Mouse (Mus musculus): ENCODE data around the gene Tspo2. TPM values are rescaled to one million over a fixed set of nuclear protein-coding genes. Genes with fewer than 3 reads are reported as not detected.

The Tspo2 gene
- 2.6 and 3.2 TPM in 2 replicates for polyA plus RNA-seq (2015; fragmentation: Nextera tagmentation; extraction: Ambion mirVana)

DNA sequence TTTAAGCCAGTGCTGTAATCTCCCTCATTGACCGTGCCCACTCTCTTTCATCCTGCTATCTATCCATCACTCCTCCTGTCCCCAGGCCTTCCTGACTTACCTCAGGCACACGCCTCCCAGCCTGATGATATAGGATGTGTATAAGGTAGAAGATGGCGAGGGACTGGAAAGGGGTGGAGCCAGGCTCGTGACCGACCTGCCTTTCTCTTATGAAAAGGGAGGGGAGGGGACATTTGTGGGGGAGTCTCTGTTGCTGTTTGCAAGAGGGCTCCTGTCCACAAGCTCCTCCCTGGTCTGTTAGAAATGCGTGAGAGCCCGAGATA is at the start of gene Tspo2:
Tspo2 (minus strand) TSS at position 170 of the 323 bp plus-strand sequence.
- Histone ChIP-seq H3K27me3 (ENCODE audit: control insufficient read depth, insufficient read depth, low read depth, low read length) (no peaks in the 10 kb centered on the region), H3K9me3 (ENCODE audit: control insufficient read depth, low read length) (no peaks in the 10 kb centered on the region), H3K36me3 (ENCODE audit: control insufficient read depth, insufficient read depth, low read length) (no peaks in the 10 kb centered on the region), H3K4me1 (replicated peaks; ENCODE audit: control insufficient read depth, insufficient read depth, low read length) (no peaks in the 10 kb centered on the region), H3K27ac (ENCODE audit: low read length) (no peak within 1 kb of the TSS), H3K9ac (ENCODE audit: low read length) (no peak within 1 kb of the TSS), H3K4me2 (ENCODE audit: low read depth, low read length) (no peak within 1 kb of the TSS), H3K4me3 (ENCODE audit: low read length) (no peak within 1 kb of the TSS)
- WGBS: 43% methylated on average over 7 of the region's 7 CpGs
- ATAC-seq (ENCODE audit: low read depth): no peak

DNA sequence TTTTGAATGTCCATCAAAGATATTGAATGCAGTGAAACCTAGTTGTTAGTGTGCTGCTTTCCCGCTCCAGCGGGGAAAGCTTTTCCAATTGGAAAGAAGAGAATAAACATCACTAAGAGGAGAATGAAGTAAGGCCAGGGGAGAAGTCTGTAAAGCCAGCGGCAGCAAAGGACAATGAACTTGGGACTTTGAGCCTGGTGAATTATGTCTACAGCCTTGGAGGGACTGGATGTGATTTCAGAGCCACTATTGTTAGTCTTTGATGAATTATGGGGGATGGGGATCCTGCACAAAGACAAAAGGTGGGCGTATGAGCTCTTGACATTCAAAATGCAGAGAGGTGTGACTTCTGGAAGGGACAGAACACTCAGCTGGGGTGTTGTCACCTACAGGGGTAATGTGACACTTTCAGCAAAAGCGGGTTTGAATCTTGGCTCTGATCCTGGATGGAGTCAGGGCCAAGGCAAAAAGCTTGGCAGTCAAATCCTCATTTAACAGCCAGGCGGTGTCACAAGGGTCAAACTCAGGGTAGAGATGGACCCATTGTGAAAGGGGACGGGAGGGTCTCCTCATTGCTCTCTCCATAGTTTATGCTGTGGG is 49.6 kb upstream of the Tspo2 start:
- no peaks in the 10 kb centered on the region for H3K9me3 ChIP-seq (ENCODE audit: control insufficient read depth, low read length)
- no peak for ATAC-seq (ENCODE audit: low read depth)

DNA sequence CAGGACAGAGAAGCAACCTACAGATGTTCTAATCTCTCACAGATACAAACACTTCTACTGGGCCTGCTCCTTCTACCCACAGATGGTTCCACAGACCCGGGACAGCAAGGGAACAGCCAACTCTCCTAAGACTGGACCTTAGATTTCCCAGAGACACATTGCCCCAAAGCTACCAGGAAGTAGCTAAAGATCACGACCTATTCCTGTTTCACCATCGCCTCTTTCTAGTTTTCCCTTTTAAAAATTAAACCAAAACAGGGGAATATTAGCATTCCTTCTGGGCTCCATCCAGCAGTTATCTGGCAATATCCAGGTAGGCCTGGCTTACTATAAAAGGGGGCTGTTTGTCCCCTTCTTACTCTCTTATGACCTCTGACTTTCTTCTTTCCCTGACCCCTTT is 46.7 kb upstream of the Tspo2 start:
- H3K27ac ChIP-seq (ENCODE audit: low read length): no peak overlapping the region
- 60% methylated on average over 3 of the region's 3 CpGs for WGBS
- H3K4me2 ChIP-seq (ENCODE audit: low read depth, low read length): no peak overlapping the region
- no peak overlapping the region for H3K4me3 ChIP-seq (ENCODE audit: low read length)
- H3K9ac ChIP-seq (ENCODE audit: low read length): no peak overlapping the region
- no peaks in the 10 kb centered on the region for H3K27me3 ChIP-seq (ENCODE audit: control insufficient read depth, insufficient read depth, low read depth, low read length)
- no peaks in the 10 kb centered on the region for H3K36me3 ChIP-seq (ENCODE audit: control insufficient read depth, insufficient read depth, low read length)
- no peaks in the 10 kb centered on the region for H3K4me1 ChIP-seq (replicated peaks; ENCODE audit: control insufficient read depth, insufficient read depth, low read length)
- ATAC-seq (ENCODE audit: low read depth): no peak
- H3K9me3 ChIP-seq (ENCODE audit: control insufficient read depth, low read length): no peaks in the 10 kb centered on the region

More for the DNA sequence above, 49.6 kb upstream of the Tspo2 start:
- WGBS: 74% methylated on average over 7 of the region's 7 CpGs
- H3K9ac ChIP-seq (ENCODE audit: low read length): no peak overlapping the region
- H3K27ac ChIP-seq (ENCODE audit: low read length): no peak overlapping the region
- no peak overlapping the region for H3K4me3 ChIP-seq (ENCODE audit: low read length)
- no peak overlapping the region for H3K4me2 ChIP-seq (ENCODE audit: low read depth, low read length)
- no peaks in the 10 kb centered on the region for H3K27me3 ChIP-seq (ENCODE audit: control insufficient read depth, insufficient read depth, low read depth, low read length)
- H3K4me1 ChIP-seq (replicated peaks; ENCODE audit: control insufficient read depth, insufficient read depth, low read length): no peaks in the 10 kb centered on the region
- H3K36me3 ChIP-seq (ENCODE audit: control insufficient read depth, insufficient read depth, low read length): no peaks in the 10 kb centered on the region

DNA sequence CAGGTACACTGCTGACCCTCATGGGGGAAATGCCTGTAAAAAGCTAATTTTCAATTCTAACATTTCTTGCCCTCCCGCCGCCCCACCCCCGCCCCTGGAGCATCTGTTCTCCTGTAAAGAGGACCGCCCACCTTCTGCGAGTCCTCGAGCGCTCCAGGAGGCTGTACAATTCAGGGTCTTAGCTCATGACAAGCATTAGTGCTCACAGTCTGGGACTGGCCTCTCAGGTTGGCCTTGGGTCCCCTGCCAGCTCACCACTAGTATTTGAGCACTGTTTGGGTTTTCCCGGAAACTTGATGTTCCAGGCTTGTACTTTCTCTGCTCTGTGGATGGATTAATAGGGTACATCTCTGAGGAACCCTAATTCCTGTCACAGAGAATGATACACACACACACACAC is 42.7 kb upstream of the Tspo2 start:
- Histone ChIP-seq H3K36me3 (ENCODE audit: control insufficient read depth, insufficient read depth, low read length) (no peaks in the 10 kb centered on the region), H3K9me3 (ENCODE audit: control insufficient read depth, low read length) (no peaks in the 10 kb centered on the region), H3K4me1 (replicated peaks; ENCODE audit: control insufficient read depth, insufficient read depth, low read length) (no peaks in the 10 kb centered on the region), H3K4me3 (ENCODE audit: low read length) (no peak overlapping the region), H3K4me2 (ENCODE audit: low read depth, low read length) (no peak overlapping the region), H3K9ac (ENCODE audit: low read length) (no peak overlapping the region), H3K27ac (ENCODE audit: low read length) (no peak overlapping the region), H3K27me3 (ENCODE audit: control insufficient read depth, insufficient read depth, low read depth, low read length) (no peaks in the 10 kb centered on the region)
- 54% methylated on average over 8 of the region's 8 CpGs for WGBS
- no peak for ATAC-seq (ENCODE audit: low read depth)

DNA sequence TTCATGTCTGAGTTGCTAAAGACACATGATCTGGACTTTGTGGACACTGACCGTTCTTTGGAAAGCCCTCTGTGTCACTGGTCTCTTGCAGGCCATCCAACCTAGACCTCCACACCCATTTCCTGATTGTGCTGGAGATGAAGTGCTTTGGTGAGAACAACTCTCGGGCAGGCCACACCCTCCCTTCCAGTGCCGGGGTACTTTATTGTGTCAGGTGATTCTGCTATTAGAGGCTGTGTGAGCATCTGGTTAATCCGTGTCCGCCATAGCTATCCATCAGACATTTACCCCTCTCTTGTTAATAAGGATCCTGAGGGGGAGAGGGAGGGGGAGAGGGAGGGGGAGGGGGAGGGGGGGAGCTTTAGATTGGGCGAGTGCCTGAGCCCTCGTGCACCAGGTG is 42.3 kb upstream of the Tspo2 start:
- Histone ChIP-seq H3K27ac (ENCODE audit: low read length) (no peak overlapping the region), H3K27me3 (ENCODE audit: control insufficient read depth, insufficient read depth, low read depth, low read length) (no peaks in the 10 kb centered on the region), H3K4me1 (replicated peaks; ENCODE audit: control insufficient read depth, insufficient read depth, low read length) (no peaks in the 10 kb centered on the region), H3K4me2 (ENCODE audit: low read depth, low read length) (no peak overlapping the region), H3K36me3 (ENCODE audit: control insufficient read depth, insufficient read depth, low read length) (no peaks in the 10 kb centered on the region), H3K9ac (ENCODE audit: low read length) (no peak overlapping the region), H3K9me3 (ENCODE audit: control insufficient read depth, low read length) (no peaks in the 10 kb centered on the region), H3K4me3 (ENCODE audit: low read length) (no peak overlapping the region)
- no peak for ATAC-seq (ENCODE audit: low read depth)
- 49% methylated on average over 7 of the region's 7 CpGs for WGBS

DNA sequence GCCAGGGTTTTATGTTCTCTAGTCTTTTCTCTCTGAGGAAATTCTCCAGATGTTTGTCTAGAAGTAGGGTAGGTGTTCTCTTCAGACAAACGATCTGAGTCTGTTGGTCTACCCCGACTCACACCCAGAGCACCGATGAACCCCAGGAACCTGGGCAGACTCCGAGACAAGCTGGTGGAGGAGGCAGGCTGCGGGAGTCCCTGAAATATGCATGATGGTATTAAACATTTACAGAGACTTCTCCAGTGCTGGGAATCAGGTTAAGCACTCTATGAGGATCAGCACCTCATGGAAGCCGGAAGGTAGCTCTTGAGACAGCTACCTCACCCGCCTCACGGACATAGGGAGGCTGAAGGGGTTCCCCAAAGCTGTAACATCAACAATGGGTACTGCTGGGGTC is 41.3 kb upstream of the Tspo2 start:
- H3K4me1 ChIP-seq (replicated peaks; ENCODE audit: control insufficient read depth, insufficient read depth, low read length): no peaks in the 10 kb centered on the region
- no peak overlapping the region for H3K4me2 ChIP-seq (ENCODE audit: low read depth, low read length)
- no peak overlapping the region for H3K4me3 ChIP-seq (ENCODE audit: low read length)
- H3K36me3 ChIP-seq (ENCODE audit: control insufficient read depth, insufficient read depth, low read length): no peaks in the 10 kb centered on the region
- H3K27ac ChIP-seq (ENCODE audit: low read length): no peak overlapping the region
- H3K27me3 ChIP-seq (ENCODE audit: control insufficient read depth, insufficient read depth, low read depth, low read length): no peaks in the 10 kb centered on the region
- WGBS: 83% methylated on average over 8 of the region's 8 CpGs
- no peaks in the 10 kb centered on the region for H3K9me3 ChIP-seq (ENCODE audit: control insufficient read depth, low read length)
- ATAC-seq (ENCODE audit: low read depth): no peak
- H3K9ac ChIP-seq (ENCODE audit: low read length): no peak overlapping the region

DNA sequence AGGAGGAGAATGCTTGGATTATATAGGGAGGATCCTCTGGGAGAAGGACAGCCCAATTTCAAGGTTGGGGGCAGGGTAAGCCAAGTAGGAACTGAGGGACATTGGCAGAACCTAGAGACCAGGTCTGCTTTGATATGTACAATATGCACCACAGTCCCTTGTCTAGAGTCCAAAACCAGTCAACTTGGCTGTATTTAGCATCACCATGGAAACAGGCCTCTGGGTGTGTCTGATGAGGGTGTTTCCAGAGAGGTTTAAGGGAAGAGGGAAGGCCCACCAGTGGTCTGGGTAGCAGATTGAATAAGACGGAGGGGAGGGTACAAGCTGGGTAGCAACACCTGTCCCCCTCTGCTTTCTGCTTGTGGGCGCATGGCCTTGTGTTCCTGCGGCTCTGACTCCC is 38.1 kb upstream of the Tspo2 start:
- Histone ChIP-seq H3K36me3 (ENCODE audit: control insufficient read depth, insufficient read depth, low read length) (no peaks in the 10 kb centered on the region), H3K4me3 (ENCODE audit: low read length) (no peak overlapping the region), H3K27me3 (ENCODE audit: control insufficient read depth, insufficient read depth, low read depth, low read length) (no peaks in the 10 kb centered on the region), H3K4me1 (replicated peaks; ENCODE audit: control insufficient read depth, insufficient read depth, low read length) (no peaks in the 10 kb centered on the region), H3K27ac (ENCODE audit: low read length) (no peak overlapping the region), H3K9ac (ENCODE audit: low read length) (no peak overlapping the region), H3K4me2 (ENCODE audit: low read depth, low read length) (no peak overlapping the region), H3K9me3 (ENCODE audit: control insufficient read depth, low read length) (no peaks in the 10 kb centered on the region)
- WGBS: 84% methylated on average over 3 of the region's 3 CpGs
- ATAC-seq (ENCODE audit: low read depth): no peak

DNA sequence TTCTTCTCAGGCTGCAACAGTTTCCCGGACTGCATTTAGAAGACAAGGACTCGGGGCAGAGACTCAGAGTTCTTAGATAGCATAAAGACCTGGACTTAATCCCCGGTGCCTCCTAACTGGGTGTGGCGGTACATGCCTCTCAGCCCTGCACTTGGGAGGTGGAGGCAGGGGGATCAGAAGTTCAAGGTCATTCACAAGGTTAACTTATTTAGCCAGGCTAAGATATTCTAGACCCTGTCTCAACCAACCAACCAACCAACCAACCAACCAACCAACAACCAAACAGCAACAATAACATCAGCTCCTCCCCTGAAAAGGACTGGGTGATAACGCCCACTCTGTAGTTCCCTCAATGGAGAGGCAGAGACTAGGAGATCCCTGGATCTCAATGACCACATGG is 32.9 kb upstream of the Tspo2 start:
- Histone ChIP-seq H3K27me3 (ENCODE audit: control insufficient read depth, insufficient read depth, low read depth, low read length) (no peaks in the 10 kb centered on the region), H3K9me3 (ENCODE audit: control insufficient read depth, low read length) (no peaks in the 10 kb centered on the region), H3K36me3 (ENCODE audit: control insufficient read depth, insufficient read depth, low read length) (no peaks in the 10 kb centered on the region), H3K4me1 (replicated peaks; ENCODE audit: control insufficient read depth, insufficient read depth, low read length) (no peaks in the 10 kb centered on the region), H3K4me2 (ENCODE audit: low read depth, low read length) (no peak overlapping the region), H3K9ac (ENCODE audit: low read length) (no peak overlapping the region), H3K4me3 (ENCODE audit: low read length) (no peak overlapping the region), H3K27ac (ENCODE audit: low read length) (no peak overlapping the region)
- ATAC-seq (ENCODE audit: low read depth): no peak
- WGBS: 92% methylated on average over 5 of the region's 5 CpGs

DNA sequence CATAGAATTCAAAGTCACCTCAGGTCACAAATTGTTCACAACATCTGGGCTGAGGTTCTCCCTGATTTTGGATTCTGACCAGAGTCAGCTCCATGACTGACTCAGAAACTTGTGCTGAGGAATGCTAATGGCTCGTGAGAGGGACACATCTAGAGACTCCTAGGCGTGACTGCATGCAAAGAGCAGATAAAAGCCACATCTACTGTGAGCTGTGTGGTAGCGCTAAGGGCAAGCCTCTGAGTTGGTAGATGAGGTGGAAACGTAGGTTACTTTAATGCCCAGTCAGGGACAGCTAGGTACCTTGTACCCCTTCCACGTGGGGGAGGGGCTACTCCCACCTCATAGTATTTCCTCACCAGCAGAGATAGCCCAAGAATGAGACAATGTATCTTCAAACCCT is 32.4 kb upstream of the Tspo2 start:
- H3K27ac ChIP-seq (ENCODE audit: low read length): no peak overlapping the region
- ATAC-seq (ENCODE audit: low read depth): no peak
- H3K9ac ChIP-seq (ENCODE audit: low read length): no peak overlapping the region
- H3K4me3 ChIP-seq (ENCODE audit: low read length): no peak overlapping the region
- WGBS: 69% methylated on average over 5 of the region's 5 CpGs
- no peaks in the 10 kb centered on the region for H3K36me3 ChIP-seq (ENCODE audit: control insufficient read depth, insufficient read depth, low read length)
- no peak overlapping the region for H3K4me2 ChIP-seq (ENCODE audit: low read depth, low read length)
- H3K4me1 ChIP-seq (replicated peaks; ENCODE audit: control insufficient read depth, insufficient read depth, low read length): no peaks in the 10 kb centered on the region
- H3K9me3 ChIP-seq (ENCODE audit: control insufficient read depth, low read length): no peaks in the 10 kb centered on the region
- no peaks in the 10 kb centered on the region for H3K27me3 ChIP-seq (ENCODE audit: control insufficient read depth, insufficient read depth, low read depth, low read length)

DNA sequence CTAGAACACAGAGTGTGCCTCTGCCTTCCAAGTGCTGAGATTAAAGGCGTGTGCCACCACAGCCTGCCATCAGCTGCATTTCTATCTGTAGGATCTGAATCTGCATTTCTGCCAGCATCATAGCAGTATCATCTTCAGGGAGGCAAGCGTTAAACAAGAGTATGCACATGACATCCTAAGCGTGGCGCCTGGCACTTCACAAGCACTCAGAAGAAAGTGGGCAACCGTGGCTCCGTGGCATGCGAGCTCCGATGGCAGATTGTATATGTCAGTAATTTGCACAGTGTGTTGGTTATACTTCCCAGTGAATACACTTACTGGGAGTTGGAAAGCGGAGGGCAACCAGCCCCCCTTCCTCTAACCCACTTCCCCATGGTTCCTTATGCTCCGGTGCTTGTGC is 28.6 kb upstream of the Tspo2 start:
- Histone ChIP-seq H3K27ac (ENCODE audit: low read length) (no peak overlapping the region), H3K27me3 (ENCODE audit: control insufficient read depth, insufficient read depth, low read depth, low read length) (no peaks in the 10 kb centered on the region), H3K4me2 (ENCODE audit: low read depth, low read length) (no peak overlapping the region), H3K4me1 (replicated peaks; ENCODE audit: control insufficient read depth, insufficient read depth, low read length) (no peaks in the 10 kb centered on the region), H3K4me3 (ENCODE audit: low read length) (no peak overlapping the region), H3K36me3 (ENCODE audit: control insufficient read depth, insufficient read depth, low read length) (no peaks in the 10 kb centered on the region), H3K9me3 (ENCODE audit: control insufficient read depth, low read length) (no peaks in the 10 kb centered on the region), H3K9ac (ENCODE audit: low read length) (no peak overlapping the region)
- ATAC-seq (ENCODE audit: low read depth): no peak
- WGBS: 74% methylated on average over 10 of the region's 10 CpGs

Data from lung, embryonic 16.5 days (tissue).